Mouse (Mus musculus): ENCODE results near the gene Cdc42ep2. TPM values are rescaled to one million over a fixed set of nuclear protein-coding genes. Genes with fewer than 3 reads are reported as not detected.

The Cdc42ep2 gene
- polyA plus RNA-seq (2014; fragmentation: Nextera tagmentation; extraction: Ambion mirVana): 16.9 and 18.5 TPM in 2 replicates

DNA sequence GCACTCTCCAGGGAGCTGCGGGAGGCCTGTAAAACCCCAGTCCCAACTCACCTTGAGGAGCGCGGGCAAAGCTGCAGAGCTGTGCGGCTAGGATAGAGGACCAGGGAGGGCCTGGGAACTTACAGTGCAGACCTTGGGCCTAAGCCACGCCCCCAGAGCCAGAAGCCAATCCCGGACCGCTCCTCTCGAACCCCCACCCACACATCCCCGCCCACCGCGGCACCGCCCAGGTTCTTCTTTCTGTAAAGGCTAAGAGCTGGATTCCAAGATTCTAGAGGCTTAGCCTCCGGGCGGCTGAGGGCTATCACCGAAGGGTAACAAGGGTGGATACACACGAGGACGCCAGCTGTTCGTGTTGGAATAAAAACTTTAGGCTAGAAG lies at the start of gene Cdc42ep2:
Gene Cdc42ep2 (minus strand): TSS at position 104 of the 381 bp plus-strand sequence.
- DNase-seq (ENCODE audit: low spot score) (peak; percentile 92), ATAC-seq (ENCODE audit: low FRiP score) (peak; percentile 93)
- H3K4me2 ChIP-seq (replicated peaks): peak within 1 kb of the TSS; percentile 69
- peak within 1 kb of the TSS; percentile 74 for H3K27ac ChIP-seq
- H3K27me3 ChIP-seq (ENCODE audit: control insufficient read depth, insufficient read depth, low read length): no peaks in the 10 kb centered on the region
- H3K9ac ChIP-seq: peak within 1 kb of the TSS; percentile 70
- peaks cover 16% of the 10 kb centered on the region; the same call in 1 of the 2 replicates for H3K4me1 ChIP-seq (replicated peaks; ENCODE audit: control insufficient read depth, insufficient read depth, low read length)
- H3K9me3 ChIP-seq (ENCODE audit: control insufficient read depth, low read length): no peaks in the 10 kb centered on the region
- WGBS: under 1% methylated on average over 18 of the region's 18 CpGs
- no peaks in the 10 kb centered on the region for H3K36me3 ChIP-seq (replicated peaks; ENCODE audit: control insufficient read depth, insufficient read depth)
- peak within 1 kb of the TSS; percentile 61 for H3K4me3 ChIP-seq (replicated peaks; ENCODE audit: low read length)

GRCm38 (mm10) chr19:5967664-5968063 lies 43.0 kb upstream of the Cdc42ep2 start:
- H3K9ac ChIP-seq: no peak overlapping the region
- no peaks in the 10 kb centered on the region for H3K9me3 ChIP-seq (ENCODE audit: control insufficient read depth, low read length)
- no peaks in the 10 kb centered on the region for H3K36me3 ChIP-seq (replicated peaks; ENCODE audit: control insufficient read depth, insufficient read depth)
- H3K4me3 ChIP-seq (replicated peaks; ENCODE audit: low read length): no peak overlapping the region
- no peak overlapping the region for H3K4me2 ChIP-seq (replicated peaks)
- H3K27ac ChIP-seq: no peak overlapping the region
- DNase-seq (ENCODE audit: low spot score) (no peak), ATAC-seq (ENCODE audit: low FRiP score) (no peak)
- peaks cover 12% of the 10 kb centered on the region; the same call in 1 of the 2 replicates for H3K4me1 ChIP-seq (replicated peaks; ENCODE audit: control insufficient read depth, insufficient read depth, low read length)
- H3K27me3 ChIP-seq (ENCODE audit: control insufficient read depth, insufficient read depth, low read length): no peaks in the 10 kb centered on the region
- WGBS: 90% methylated on average over 10 of the region's 10 CpGs

- no peak for ATAC-seq (ENCODE audit: low FRiP score)
- Histone ChIP-seq H3K36me3 (replicated peaks; ENCODE audit: control insufficient read depth, insufficient read depth) (no peaks in the 10 kb centered on the region), H3K9ac (no peak overlapping the region), H3K9me3 (ENCODE audit: control insufficient read depth, low read length) (no peaks in the 10 kb centered on the region), H3K27me3 (ENCODE audit: control insufficient read depth, insufficient read depth, low read length) (no peaks in the 10 kb centered on the region), H3K27ac (no peak overlapping the region), H3K4me1 (replicated peaks; ENCODE audit: control insufficient read depth, insufficient read depth, low read length) (peaks cover 12% of the 10 kb centered on the region; the same call in 1 of the 2 replicates), H3K4me3 (replicated peaks; ENCODE audit: low read length) (no peak overlapping the region), H3K4me2 (replicated peaks) (no peak overlapping the region)
- WGBS: 75% methylated on average over 6 of the region's 6 CpGs
- DNase-seq (ENCODE audit: low spot score): no peak
Measured at GRCm38 (mm10) chr19:5966786-5967185, 42.2 kb upstream of the Cdc42ep2 start.

DNA sequence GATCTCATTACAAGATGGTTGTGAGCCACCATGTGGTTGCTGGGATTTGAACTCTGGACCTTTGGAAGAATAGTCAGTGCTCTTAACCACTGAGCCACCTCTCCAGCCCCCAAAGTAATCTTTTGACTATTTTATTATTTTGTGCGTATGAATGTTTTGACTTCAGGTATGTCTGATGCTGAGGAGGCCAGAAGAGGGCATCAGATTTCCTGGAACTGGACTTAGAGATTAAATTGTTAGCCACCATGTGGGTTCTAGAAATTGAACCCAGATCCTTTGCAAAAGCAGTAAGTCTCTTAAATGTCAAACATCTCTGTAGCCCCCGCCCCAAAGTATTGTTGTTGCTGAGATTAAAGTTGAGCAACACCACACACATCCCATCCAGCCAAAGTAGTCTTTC lies 41.3 kb upstream of the Cdc42ep2 start:
- Histone ChIP-seq H3K9me3 (ENCODE audit: control insufficient read depth, low read length) (no peaks in the 10 kb centered on the region), H3K4me3 (replicated peaks; ENCODE audit: low read length) (no peak overlapping the region), H3K4me2 (replicated peaks) (no peak overlapping the region), H3K27ac (no peak overlapping the region), H3K9ac (no peak overlapping the region), H3K4me1 (replicated peaks; ENCODE audit: control insufficient read depth, insufficient read depth, low read length) (peaks cover 12% of the 10 kb centered on the region; the same call in 1 of the 2 replicates), H3K27me3 (ENCODE audit: control insufficient read depth, insufficient read depth, low read length) (no peaks in the 10 kb centered on the region), H3K36me3 (replicated peaks; ENCODE audit: control insufficient read depth, insufficient read depth) (no peaks in the 10 kb centered on the region)
- DNase-seq (ENCODE audit: low spot score) (no peak), ATAC-seq (ENCODE audit: low FRiP score) (no peak)
- 93% methylated on average over 2 of the region's 2 CpGs for WGBS

- no peaks in the 10 kb centered on the region for H3K9me3 ChIP-seq (ENCODE audit: control insufficient read depth, low read length)
- peaks cover 12% of the 10 kb centered on the region; the same call in 1 of the 2 replicates for H3K4me1 ChIP-seq (replicated peaks; ENCODE audit: control insufficient read depth, insufficient read depth, low read length)
- ATAC-seq (ENCODE audit: low FRiP score): no peak
- H3K4me3 ChIP-seq (replicated peaks; ENCODE audit: low read length): no peak overlapping the region
- H3K9ac ChIP-seq: no peak overlapping the region
- no peaks in the 10 kb centered on the region for H3K27me3 ChIP-seq (ENCODE audit: control insufficient read depth, insufficient read depth, low read length)
- no peak overlapping the region for H3K4me2 ChIP-seq (replicated peaks)
- DNase-seq (ENCODE audit: low spot score): peak; percentile 89
- H3K36me3 ChIP-seq (replicated peaks; ENCODE audit: control insufficient read depth, insufficient read depth): no peaks in the 10 kb centered on the region
- WGBS: 10% methylated on average over 4 of the region's 4 CpGs
- H3K27ac ChIP-seq: no peak overlapping the region
Measured at GRCm38 (mm10) chr19:5965280-5965679, 40.7 kb upstream of the Cdc42ep2 start.

GRCm38 (mm10) chr19:5964804-5965203 lies 40.2 kb upstream of the Cdc42ep2 start:
- Histone ChIP-seq H3K27me3 (ENCODE audit: control insufficient read depth, insufficient read depth, low read length) (no peaks in the 10 kb centered on the region), H3K4me2 (replicated peaks) (peak overlapping the region; percentile 99), H3K9me3 (ENCODE audit: control insufficient read depth, low read length) (no peaks in the 10 kb centered on the region), H3K9ac (peak overlapping the region; percentile 79; the same call in 1 of the 2 replicates), H3K27ac (no peak overlapping the region), H3K36me3 (replicated peaks; ENCODE audit: control insufficient read depth, insufficient read depth) (no peaks in the 10 kb centered on the region), H3K4me1 (replicated peaks; ENCODE audit: control insufficient read depth, insufficient read depth, low read length) (peaks cover 12% of the 10 kb centered on the region; the same call in 1 of the 2 replicates), H3K4me3 (replicated peaks; ENCODE audit: low read length) (peak overlapping the region; percentile 66)
- ATAC-seq (ENCODE audit: low FRiP score) (no peak), DNase-seq (ENCODE audit: low spot score) (no peak)
- WGBS: 86% methylated on average over 2 of the region's 2 CpGs

GRCm38 (mm10) chr19:5963883-5964562 lies 39.4 kb upstream of the Cdc42ep2 start, which contains the start of gene Pola2:
Gene Pola2 (minus strand): TSS chr19:5964202.
- Histone ChIP-seq H3K27ac (peak within 1 kb of the TSS; percentile 22; the same call in 1 of the 2 replicates), H3K4me2 (replicated peaks) (peak within 1 kb of the TSS; percentile 99), H3K9me3 (ENCODE audit: control insufficient read depth, low read length) (no peaks in the 10 kb centered on the region), H3K36me3 (replicated peaks; ENCODE audit: control insufficient read depth, insufficient read depth) (no peaks in the 10 kb centered on the region), H3K4me3 (replicated peaks; ENCODE audit: low read length) (peak within 1 kb of the TSS; percentile 66), H3K27me3 (ENCODE audit: control insufficient read depth, insufficient read depth, low read length) (no peaks in the 10 kb centered on the region), H3K4me1 (replicated peaks; ENCODE audit: control insufficient read depth, insufficient read depth, low read length) (peaks cover 12% of the 10 kb centered on the region; the same call in 1 of the 2 replicates), H3K9ac (peak within 1 kb of the TSS; percentile 79)
- peak; percentile 94 for DNase-seq (ENCODE audit: low spot score)
- ATAC-seq (ENCODE audit: low FRiP score): peak; percentile 89
- under 1% methylated on average over 50 of the region's 50 CpGs for WGBS

DNA sequence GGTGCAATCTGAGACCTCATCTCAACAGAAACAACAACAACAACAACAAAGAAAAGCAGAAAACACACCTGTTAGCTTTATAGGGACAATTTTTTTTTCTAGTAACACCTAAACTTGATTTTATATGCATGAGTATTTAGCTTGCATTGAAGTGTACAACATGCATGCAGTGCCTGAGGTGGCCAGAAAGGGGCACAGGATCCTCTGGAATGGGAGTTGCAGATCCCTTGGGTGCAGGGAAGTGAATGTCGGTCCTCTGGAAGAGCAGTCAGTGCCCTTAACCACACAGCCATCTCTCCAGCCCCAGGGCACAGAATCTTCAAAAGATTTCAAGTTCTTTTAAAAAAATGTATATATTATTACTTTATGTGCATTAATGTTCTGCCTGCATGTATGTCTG lies 38.0 kb upstream of the Cdc42ep2 start:
- no peak overlapping the region for H3K9ac ChIP-seq

GRCm38 (mm10) chr19:5957371-5957770 lies 32.8 kb upstream of the Cdc42ep2 start:
- no peaks in the 10 kb centered on the region for H3K27me3 ChIP-seq (ENCODE audit: control insufficient read depth, insufficient read depth, low read length)
- no peak for DNase-seq (ENCODE audit: low spot score)
- 94% methylated on average over 5 of the region's 5 CpGs for WGBS

More for the DNA sequence above, 38.0 kb upstream of the Cdc42ep2 start:
- no peak for ATAC-seq (ENCODE audit: low FRiP score)
- H3K4me2 ChIP-seq (replicated peaks): peak overlapping the region; percentile 99
- H3K27ac ChIP-seq: no peak overlapping the region
- H3K4me3 ChIP-seq (replicated peaks; ENCODE audit: low read length): peak overlapping the region; percentile 66; the same call in 1 of the 2 replicates
- no peaks in the 10 kb centered on the region for H3K27me3 ChIP-seq (ENCODE audit: control insufficient read depth, insufficient read depth, low read length)
- DNase-seq (ENCODE audit: low spot score): no peak
- peaks cover 12% of the 10 kb centered on the region; the same call in 1 of the 2 replicates for H3K4me1 ChIP-seq (replicated peaks; ENCODE audit: control insufficient read depth, insufficient read depth, low read length)
- H3K36me3 ChIP-seq (replicated peaks; ENCODE audit: control insufficient read depth, insufficient read depth): peaks cover 8% of the 10 kb centered on the region; the same call in 1 of the 2 replicates
- H3K9me3 ChIP-seq (ENCODE audit: control insufficient read depth, low read length): no peaks in the 10 kb centered on the region
- 36% methylated on average over 1 of the region's 1 CpGs for WGBS

More at GRCm38 (mm10) chr19:5957371-5957770, 32.8 kb upstream of the Cdc42ep2 start:
- no peak overlapping the region for H3K4me3 ChIP-seq (replicated peaks; ENCODE audit: low read length)
- H3K4me2 ChIP-seq (replicated peaks): no peak overlapping the region
- H3K27ac ChIP-seq: no peak overlapping the region
- no peaks in the 10 kb centered on the region for H3K9me3 ChIP-seq (ENCODE audit: control insufficient read depth, low read length)
- no peaks in the 10 kb centered on the region for H3K4me1 ChIP-seq (replicated peaks; ENCODE audit: control insufficient read depth, insufficient read depth, low read length)
- no peak for ATAC-seq (ENCODE audit: low FRiP score)
- peaks cover 13% of the 10 kb centered on the region for H3K36me3 ChIP-seq (replicated peaks; ENCODE audit: control insufficient read depth, insufficient read depth)
- no peak overlapping the region for H3K9ac ChIP-seq

All from hindbrain, embryonic 14.5 days (tissue).